Mouse (Mus musculus) lung, adult 2 months (tissue): ENCODE results near the gene Pdpk1.

ENCODE experiments used
- CTCF ChIP-seq: fragments of 200-500 bp; IDR thresholded peaks from 2 replicates; pipeline ENCODE4 v1.5.1; 2011; ENCODE audit warnings: mild to moderate bottlenecking, low read length, control low read depth; ENCODE audit not compliant: insufficient read depth
- POLR2A ChIP-seq: fragments of 200-500 bp; IDR thresholded peaks from 2 replicates; pipeline ENCODE4 v1.6.1; 2011; ENCODE audit warnings: low read depth, mild to moderate bottlenecking, control low read depth, low read length, borderline replicate concordance; ENCODE audit errors: extremely low read depth

GRCm38 (mm10) chr17:24035087-24035486 is 115.6 kb downstream of the Pdpk1 start:
- TF ChIP-seq CTCF (no peak), POLR2A (no peak)
